Mouse (Mus musculus): ENCODE results near the gene Map7d1.
"Not testable (repeated sequence)": the region's sequence is repeated elsewhere in the genome, so short reads cannot be mapped to it uniquely, and the experiment has no call there.

- not testable (repeated sequence) for TF ChIP-seq CTCF, POLR2A (IDR thresholded peaks at IDR 0.05; ENCODE audit: insufficient read depth, low read depth, low read length)
Observed at GRCm38 (mm10) chr4:126219540-126219939, 36.6 kb downstream of the Map7d1 start.

Data from olfactory bulb, adult 2 months (tissue).